In the genomic region with DNA sequence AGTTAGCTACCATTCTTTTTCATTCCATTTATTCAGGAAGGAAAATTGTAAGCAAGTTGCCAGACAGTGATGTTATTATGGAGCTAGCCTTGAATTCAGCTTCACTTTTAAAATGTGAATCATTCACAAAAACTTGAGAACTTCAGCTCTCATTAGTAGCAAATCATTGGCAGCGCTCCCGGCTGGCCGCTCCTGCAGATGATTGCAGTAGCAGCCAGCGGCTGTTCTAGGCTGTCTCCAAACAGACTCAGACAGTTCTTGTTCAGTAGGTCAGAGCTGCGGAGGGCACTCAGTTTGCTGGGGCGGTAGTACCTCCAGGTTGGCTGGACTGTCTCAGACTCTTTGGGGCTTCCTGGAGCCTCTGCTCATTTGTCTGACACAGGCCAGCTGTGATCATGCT, we compare ENCODE assay signal across 9 mouse cellular contexts. TPM values are rescaled to one million over a fixed set of nuclear protein-coding genes. Genes with fewer than 3 reads are reported as not detected.
A peak's percentile ranks its signal among the peaks of the same experiment; 100 is the strongest.
DNase-seq lines count a peak whose midpoint lies in the region; ATAC-seq and TF ChIP-seq lines count a peak whose summit lies in the region.
"Had no signal": no experiment of that assay in that cellular context is flagged by ENCODE, and none has a peak within 500 bp of the region (broad histone marks: within the 10 kb centered on the region; RNA-seq: fewer than 3 reads in every experiment).

No protein-coding gene starts in this region.

- no peak for TF ChIP-seq CTCF in thymus, adult 2 months (IDR thresholded peaks at IDR 0.05; ENCODE audit: borderline replicate concordance, control insufficient read depth, extremely low read depth, insufficient read depth, low read length, poor library complexity)

- no peak for ATAC-seq in forebrain, embryonic 14.5 days
- no peak for ATAC-seq in forebrain, embryonic 11.5 days (replicated peaks; ENCODE audit: low FRiP score)
- ATAC-seq in limb, embryonic 13.5 days (ENCODE audit: low FRiP score, low read depth), result no peak
- no peak for ATAC-seq in stomach, embryonic 16.5 days (ENCODE audit: insufficient read depth, low FRiP score)
- ATAC-seq in monocyte, adult 5-6 weeks (replicated peaks; ENCODE audit: insufficient number of reproducible peaks, low FRiP score, low TSS enrichment, poor library complexity, severe bottlenecking), result no peak

- H3K4me1 ChIP-seq in forebrain, embryonic 14.5 days (ENCODE audit: control insufficient read depth, insufficient read depth, low read length), result no peaks in the 10 kb centered on the region
- no peaks in the 10 kb centered on the region for H3K4me1 ChIP-seq in forebrain, embryonic 11.5 days (replicated peaks; ENCODE audit: control insufficient read depth, insufficient read depth, low read length)
- peaks cover 52% of the 10 kb centered on the region for H3K4me1 ChIP-seq in limb, embryonic 13.5 days
- H3K4me1 ChIP-seq in stomach, embryonic 16.5 days (ENCODE audit: control insufficient read depth, insufficient read depth, low read length), result peaks cover 17% of the 10 kb centered on the region
- H3K4me1 ChIP-seq in thymus, adult 2 months (replicated peaks; ENCODE audit: control insufficient read depth, insufficient read depth, low read length), result no peaks in the 10 kb centered on the region

- H3K36me3 ChIP-seq in forebrain, embryonic 14.5 days (ENCODE audit: control insufficient read depth, insufficient read depth, low read length), result no peaks in the 10 kb centered on the region
- no peaks in the 10 kb centered on the region for H3K36me3 ChIP-seq in forebrain, embryonic 11.5 days (ENCODE audit: control insufficient read depth, insufficient read depth, low read length)
- H3K36me3 ChIP-seq in limb, embryonic 13.5 days, result no peaks in the 10 kb centered on the region
- H3K36me3 ChIP-seq in stomach, embryonic 16.5 days (ENCODE audit: control insufficient read depth, insufficient read depth, low read length), result no peaks in the 10 kb centered on the region
- no peaks in the 10 kb centered on the region for H3K36me3 ChIP-seq in thymus, adult 2 months (ENCODE audit: control insufficient read depth, insufficient read depth, low read length)

- peak; percentile 63 for DNase-seq in forebrain, embryonic 14.5 days (ENCODE audit: low spot score)
- DNase-seq in forebrain, embryonic 11.5 days (ENCODE audit: low spot score), result no peak
- DNase-seq in fibroblast of lung, adult 2 months (ENCODE audit: low read depth), result peak; percentile 93
- peak; percentile 83 to 92 for DNase-seq in kidney, adult 8-10 months
- DNase-seq in thymus, adult 2 months, result no peak

- no peaks in the 10 kb centered on the region for H3K27me3 ChIP-seq in forebrain, embryonic 14.5 days (replicated peaks; ENCODE audit: control insufficient read depth, insufficient read depth, low read length)
- H3K27me3 ChIP-seq in forebrain, embryonic 11.5 days (ENCODE audit: control insufficient read depth, insufficient read depth, low read length), result no peaks in the 10 kb centered on the region
- no peaks in the 10 kb centered on the region for H3K27me3 ChIP-seq in limb, embryonic 13.5 days
- no peaks in the 10 kb centered on the region for H3K27me3 ChIP-seq in stomach, embryonic 16.5 days (ENCODE audit: control insufficient read depth, insufficient read depth, low read length)
- no peaks in the 10 kb centered on the region for H3K27me3 ChIP-seq in thymus, adult 2 months (ENCODE audit: control insufficient read depth, insufficient read depth, low read length)

- no peak overlapping the region for H3K4me2 ChIP-seq in forebrain, embryonic 14.5 days (ENCODE audit: low read length)
- H3K4me2 ChIP-seq in forebrain, embryonic 11.5 days (ENCODE audit: low read depth, low read length, severe bottlenecking), result no peak overlapping the region
- H3K4me2 ChIP-seq in limb, embryonic 13.5 days (replicated peaks), result no peak overlapping the region
- H3K4me2 ChIP-seq in stomach, embryonic 16.5 days (ENCODE audit: low read depth, low read length), result no peak overlapping the region

- no peak overlapping the region for H3K27ac ChIP-seq in forebrain, embryonic 14.5 days (ENCODE audit: low read depth, low read length)
- no peak overlapping the region for H3K27ac ChIP-seq in forebrain, embryonic 11.5 days (ENCODE audit: low read depth, low read length)
- H3K27ac ChIP-seq in limb, embryonic 13.5 days, result peak overlapping the region; percentile 16; the same call in 1 of the 2 replicates
- peak overlapping the region; percentile 35; the same call in 1 of the 2 replicates for H3K27ac ChIP-seq in stomach, embryonic 16.5 days (ENCODE audit: low read length)
- no peak overlapping the region for H3K27ac ChIP-seq in thymus, adult 2 months (ENCODE audit: control insufficient read depth, insufficient read depth, low read length)

- TF ChIP-seq POLR2A in thymus, adult 2 months (IDR thresholded peaks at IDR 0.05; ENCODE audit: control insufficient read depth, extremely low read depth, insufficient read depth, low read length, poor library complexity), result no peak

- H3K4me3 ChIP-seq in forebrain, embryonic 14.5 days (ENCODE audit: low read depth, low read length), result no peak overlapping the region
- no peak overlapping the region for H3K4me3 ChIP-seq in forebrain, embryonic 11.5 days (ENCODE audit: low read depth, low read length)
- no peak overlapping the region for H3K4me3 ChIP-seq in limb, embryonic 13.5 days
- H3K4me3 ChIP-seq in stomach, embryonic 16.5 days (replicated peaks; ENCODE audit: low read length), result no peak overlapping the region
- H3K4me3 ChIP-seq in thymus, adult 2 months (ENCODE audit: control insufficient read depth, insufficient read depth, low read length), result no peak overlapping the region

- 60% methylated on average over 6 of the region's 6 CpGs for WGBS in forebrain, embryonic 14.5 days
- WGBS in forebrain, embryonic 11.5 days, result 89% methylated on average over 6 of the region's 6 CpGs
- 64% methylated on average over 6 of the region's 6 CpGs for WGBS in limb, embryonic 13.5 days
- 33% methylated on average over 6 of the region's 6 CpGs for WGBS in stomach, embryonic 16.5 days
- 92% methylated on average over 6 of the region's 6 CpGs for WGBS in thymus, adult 2 months

- H3K9ac ChIP-seq in forebrain, embryonic 14.5 days (ENCODE audit: low read length), result no peak overlapping the region
- no peak overlapping the region for H3K9ac ChIP-seq in forebrain, embryonic 11.5 days (ENCODE audit: low read length)
- no peak overlapping the region for H3K9ac ChIP-seq in limb, embryonic 13.5 days
- no peak overlapping the region for H3K9ac ChIP-seq in stomach, embryonic 16.5 days (ENCODE audit: low read length)

- no peaks in the 10 kb centered on the region for H3K9me3 ChIP-seq in forebrain, embryonic 14.5 days (replicated peaks; ENCODE audit: control insufficient read depth, low read length)
- no peaks in the 10 kb centered on the region for H3K9me3 ChIP-seq in forebrain, embryonic 11.5 days (ENCODE audit: control insufficient read depth, low read length)
- H3K9me3 ChIP-seq in limb, embryonic 13.5 days, result no peaks in the 10 kb centered on the region
- no peaks in the 10 kb centered on the region for H3K9me3 ChIP-seq in stomach, embryonic 16.5 days (replicated peaks; ENCODE audit: control insufficient read depth, low read length)

RNA-seq across cellular contexts. Expression of gene Ubtd1, which starts 11.9 kb away (rescaled TPM):
- polyA plus RNA-seq in forebrain, embryonic 14.5 days (2014; fragmentation: Nextera tagmentation; extraction: Ambion mirVana), result 5.4 and 6.7 TPM in 2 replicates
- 8.5 and 9.7 TPM in 2 replicates for polyA plus RNA-seq in forebrain, embryonic 11.5 days (2014; fragmentation: Nextera tagmentation; extraction: Ambion mirVana)
- 23.4 and 23.8 TPM in 2 replicates for polyA plus RNA-seq in limb, embryonic 13.5 days (2015; fragmentation: Nextera tagmentation; extraction: Ambion mirVana)
- 13.4 and 14.8 TPM in 2 replicates for polyA plus RNA-seq in stomach, embryonic 16.5 days (2015; fragmentation: Nextera tagmentation; extraction: Ambion mirVana)
- total RNA-seq in monocyte, adult 5-6 weeks (2017), result 8.2 to 10.9 TPM (median 10.0 TPM) in 3 replicates
- 27.3 and 36.9 TPM in 2 replicates for polyA plus RNA-seq in thymus, adult 2 months (2012; rRNA removed)

RNA-seq across cellular contexts. Expression of gene Mms19, which starts 12.5 kb away (rescaled TPM):
- polyA plus RNA-seq in forebrain, embryonic 14.5 days (2014; fragmentation: Nextera tagmentation; extraction: Ambion mirVana), result 30.8 and 35.9 TPM in 2 replicates
- polyA plus RNA-seq in forebrain, embryonic 11.5 days (2014; fragmentation: Nextera tagmentation; extraction: Ambion mirVana), result 38.2 and 39.9 TPM in 2 replicates
- polyA plus RNA-seq in limb, embryonic 13.5 days (2015; fragmentation: Nextera tagmentation; extraction: Ambion mirVana), result 40.1 and 43.9 TPM in 2 replicates
- polyA plus RNA-seq in stomach, embryonic 16.5 days (2015; fragmentation: Nextera tagmentation; extraction: Ambion mirVana), result 27.6 and 31.5 TPM in 2 replicates
- total RNA-seq in monocyte, adult 5-6 weeks (2017), result 18.6 to 55.2 TPM (median 41.6 TPM) in 3 replicates
- polyA plus RNA-seq in thymus, adult 2 months (2012; rRNA removed), result 142 TPM in 2 replicates

RNA-seq across cellular contexts. Expression of gene Ankrd2, which starts 42.3 kb away (rescaled TPM):
- polyA plus RNA-seq in forebrain, embryonic 14.5 days (2014; fragmentation: Nextera tagmentation; extraction: Ambion mirVana), result 0.47 TPM in 2 replicates
- polyA plus RNA-seq in forebrain, embryonic 11.5 days (2014; fragmentation: Nextera tagmentation; extraction: Ambion mirVana), result not detected in 2 replicates
- 0.22 and 0.57 TPM in 2 replicates for polyA plus RNA-seq in limb, embryonic 13.5 days (2015; fragmentation: Nextera tagmentation; extraction: Ambion mirVana)
- 0.84 TPM in 1 of 2 replicates, not detected in the other for polyA plus RNA-seq in stomach, embryonic 16.5 days (2015; fragmentation: Nextera tagmentation; extraction: Ambion mirVana)
- not detected in 3 replicates for total RNA-seq in monocyte, adult 5-6 weeks (2017)
- 0.20 TPM in 1 of 2 replicates, not detected in the other for polyA plus RNA-seq in thymus, adult 2 months (2012; rRNA removed)

RNA-seq across cellular contexts. Expression of gene Hoga1, which starts 51.9 kb away (rescaled TPM):
- 0.76 and 0.90 TPM in 2 replicates for polyA plus RNA-seq in forebrain, embryonic 14.5 days (2014; fragmentation: Nextera tagmentation; extraction: Ambion mirVana)
- polyA plus RNA-seq in forebrain, embryonic 11.5 days (2014; fragmentation: Nextera tagmentation; extraction: Ambion mirVana), result 1.1 and 1.9 TPM in 2 replicates
- polyA plus RNA-seq in limb, embryonic 13.5 days (2015; fragmentation: Nextera tagmentation; extraction: Ambion mirVana), result 1.6 and 1.7 TPM in 2 replicates
- 3.5 and 3.6 TPM in 2 replicates for polyA plus RNA-seq in stomach, embryonic 16.5 days (2015; fragmentation: Nextera tagmentation; extraction: Ambion mirVana)
- total RNA-seq in monocyte, adult 5-6 weeks (2017), result not detected in 3 replicates
- 0.84 and 1.2 TPM in 2 replicates for polyA plus RNA-seq in thymus, adult 2 months (2012; rRNA removed)

RNA-seq across cellular contexts. Expression of gene 4933411K16Rik, which starts 58.6 kb away (rescaled TPM):
- not detected in 2 replicates for polyA plus RNA-seq in forebrain, embryonic 14.5 days (2014; fragmentation: Nextera tagmentation; extraction: Ambion mirVana)
- 0.13 TPM in 1 of 2 replicates, not detected in the other for polyA plus RNA-seq in forebrain, embryonic 11.5 days (2014; fragmentation: Nextera tagmentation; extraction: Ambion mirVana)
- polyA plus RNA-seq in limb, embryonic 13.5 days (2015; fragmentation: Nextera tagmentation; extraction: Ambion mirVana), result 0.17 TPM in 1 of 2 replicates, not detected in the other
- polyA plus RNA-seq in stomach, embryonic 16.5 days (2015; fragmentation: Nextera tagmentation; extraction: Ambion mirVana), result not detected in 2 replicates
- 0.43 to 0.67 TPM in 2 of 3 replicates, not detected in the other for total RNA-seq in monocyte, adult 5-6 weeks (2017)
- polyA plus RNA-seq in thymus, adult 2 months (2012; rRNA removed), result 0.27 TPM in 1 of 2 replicates, not detected in the other
- polyA plus RNA-seq: limb, embryonic 11.5 days had no signal

Comparison
In these comparisons a context has a peak if more than half of its experiments do, and no peak if none do; other contexts are left out.
1. DNase-seq: peak in forebrain, embryonic 14.5 days (single experiment), fibroblast of lung, adult 2 months (single experiment) and kidney, adult 8-10 months (2 of 2); none in forebrain, embryonic 11.5 days (single experiment) and thymus, adult 2 months (single experiment).
2. H3K27ac ChIP-seq: peak in limb, embryonic 13.5 days (single experiment) and stomach, embryonic 16.5 days (single experiment); none in forebrain, embryonic 14.5 days (single experiment), forebrain, embryonic 11.5 days (single experiment) and thymus, adult 2 months (single experiment).